Mouse (Mus musculus) T-cell, adult 2 months (primary cell): ENCODE measurements around the gene Lhfpl2.

ENCODE experiments used
- DNase-seq: peaks from one replicate; pipeline ENCODE4 v3.0.0; 2022; ENCODE audit warnings: low spot score

Gene Lhfpl2

DNA sequence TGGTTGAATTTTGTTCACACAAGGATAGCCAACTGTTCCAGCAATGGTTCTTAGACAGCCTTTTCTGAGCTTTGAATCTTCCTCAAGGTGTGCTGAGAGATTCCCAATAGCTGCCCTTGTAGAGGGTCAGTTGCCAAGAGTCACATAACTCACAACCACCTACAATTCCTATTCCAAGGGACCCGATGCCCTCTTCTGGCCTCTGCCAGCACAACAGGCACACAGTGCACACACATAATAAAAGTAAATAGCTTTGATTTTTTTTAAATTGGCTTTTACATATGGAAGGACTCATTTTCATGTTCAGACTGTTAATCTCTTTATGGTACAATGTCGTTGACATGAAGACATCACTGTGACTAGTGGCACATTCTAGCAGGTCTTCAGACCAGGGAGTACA is 155.1 kb downstream of the Lhfpl2 start:
- DNase-seq = no peak

DNA sequence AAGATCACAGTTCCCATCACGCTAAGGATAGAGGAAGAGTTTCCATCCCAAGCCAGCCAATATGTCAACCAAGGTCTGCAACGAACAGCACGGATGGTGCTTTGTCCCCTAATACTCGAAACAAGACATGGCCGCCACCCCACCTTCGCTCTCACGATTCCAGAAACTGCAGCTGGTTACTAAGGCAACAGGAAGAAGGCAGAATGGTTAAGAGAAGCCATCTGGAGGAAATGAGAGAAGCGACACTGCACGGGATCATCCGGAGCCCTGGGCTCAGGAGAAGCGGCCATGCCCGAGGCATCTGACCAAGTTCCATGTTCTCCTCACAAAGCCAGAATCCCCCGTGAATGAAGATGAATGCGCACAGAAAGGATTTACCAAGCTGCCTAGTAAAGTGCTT is 166.0 kb downstream of the Lhfpl2 start:
- no peak for DNase-seq

DNA sequence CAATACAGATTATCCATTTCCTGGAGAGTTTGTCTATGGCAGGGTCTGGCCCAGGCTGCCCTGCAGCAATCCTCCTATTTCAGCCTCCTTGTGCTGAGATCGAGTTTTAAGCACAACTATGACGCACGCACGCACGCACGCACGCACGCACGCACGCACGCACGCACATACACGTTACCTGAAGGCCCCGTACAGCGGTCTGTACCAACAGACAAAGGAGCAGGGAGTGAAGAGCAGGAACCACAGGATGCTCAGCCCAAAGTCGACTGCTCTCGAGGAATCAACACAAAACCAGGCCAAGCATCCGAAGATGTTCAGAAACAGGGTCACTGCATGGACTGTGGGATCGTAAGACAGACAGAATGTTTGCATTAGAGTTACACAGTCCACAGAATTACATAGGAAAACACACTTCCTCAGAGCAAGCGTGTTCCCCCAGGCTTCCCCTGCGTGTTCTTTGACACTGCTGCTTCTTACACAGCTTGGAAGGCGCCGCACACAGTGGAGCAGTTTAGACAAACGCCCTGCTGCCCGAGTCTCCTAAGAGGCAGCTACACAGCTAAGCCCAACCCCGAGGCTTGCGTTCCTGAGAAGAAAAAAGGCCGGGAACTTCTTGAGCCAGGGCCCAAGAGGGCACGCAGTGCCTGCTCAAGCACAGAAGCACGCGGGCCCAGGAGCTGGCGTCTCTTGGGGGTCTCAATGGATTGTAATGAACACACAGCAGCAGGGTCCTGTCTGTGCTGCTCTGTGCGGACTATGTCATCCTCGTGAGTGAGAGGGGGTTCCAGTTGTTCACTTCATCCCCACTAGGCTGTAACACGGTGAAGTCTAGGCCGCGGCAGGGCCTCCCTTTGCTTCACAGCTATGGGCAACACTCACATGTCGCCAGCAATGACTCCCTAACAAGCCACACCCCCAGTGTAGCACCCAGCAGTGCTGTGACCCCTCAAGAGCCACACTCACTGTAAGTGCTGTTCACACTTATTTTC is 167.4 kb downstream of the Lhfpl2 start:
- no peak for DNase-seq

DNA sequence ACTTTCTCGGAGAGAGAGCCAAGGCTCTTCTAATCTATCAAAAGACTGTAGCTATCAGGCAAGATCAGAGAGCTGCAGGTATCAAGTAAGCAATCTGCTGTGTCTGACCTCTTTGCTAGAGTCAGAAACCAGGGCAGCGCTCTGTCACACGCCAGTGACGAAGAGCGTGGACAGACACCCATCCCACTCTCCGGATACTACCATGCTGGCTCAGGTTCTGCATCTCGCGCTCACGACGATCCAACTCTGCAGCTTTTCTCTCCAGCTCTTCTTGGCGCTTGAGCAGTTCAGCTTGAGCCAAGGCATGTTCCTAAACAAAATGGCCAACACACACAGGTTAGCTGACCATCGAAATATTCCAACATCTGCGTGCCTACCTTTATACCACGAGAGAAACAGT is 174.3 kb downstream of the Lhfpl2 start:
- no peak for DNase-seq

DNA sequence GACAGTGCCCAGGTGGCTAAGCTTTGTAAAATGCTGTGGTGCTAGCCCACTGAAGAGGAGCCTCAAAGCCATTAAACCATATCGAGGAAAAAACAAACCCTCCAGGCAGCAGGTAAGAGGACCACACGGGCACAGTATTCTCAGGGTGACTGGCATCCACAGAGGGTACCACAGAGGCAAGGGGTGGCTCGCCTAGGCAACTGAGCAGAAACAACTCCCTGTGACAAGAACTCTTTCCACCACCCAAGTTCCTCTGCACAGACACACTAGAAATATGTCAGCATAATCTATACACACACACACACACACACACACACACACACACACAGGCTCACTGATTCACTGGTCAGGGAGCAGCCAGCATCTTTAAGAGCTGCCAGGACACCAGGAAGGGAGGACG is 181.9 kb downstream of the Lhfpl2 start:
- no peak for DNase-seq

DNA sequence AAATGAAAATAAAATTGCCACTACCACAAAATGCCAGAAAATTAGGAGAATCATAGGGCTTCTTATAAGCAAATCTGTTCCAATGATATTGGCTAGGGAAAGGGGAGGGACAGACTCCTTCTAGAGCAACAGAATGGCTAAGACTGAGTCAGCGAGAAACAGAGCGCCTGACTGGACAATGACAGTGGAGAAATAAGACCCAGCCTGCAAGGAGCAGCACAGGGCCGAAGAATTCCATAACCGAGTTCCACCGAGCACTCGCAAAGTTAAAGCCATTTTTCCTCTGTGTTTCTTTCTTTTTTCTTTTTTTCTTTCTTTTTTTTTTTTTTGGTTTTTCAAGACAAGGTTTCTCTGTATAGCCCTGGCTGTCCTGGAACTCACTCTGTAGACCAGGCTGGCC is 182.5 kb downstream of the Lhfpl2 start:
- DNase-seq = no peak

DNA sequence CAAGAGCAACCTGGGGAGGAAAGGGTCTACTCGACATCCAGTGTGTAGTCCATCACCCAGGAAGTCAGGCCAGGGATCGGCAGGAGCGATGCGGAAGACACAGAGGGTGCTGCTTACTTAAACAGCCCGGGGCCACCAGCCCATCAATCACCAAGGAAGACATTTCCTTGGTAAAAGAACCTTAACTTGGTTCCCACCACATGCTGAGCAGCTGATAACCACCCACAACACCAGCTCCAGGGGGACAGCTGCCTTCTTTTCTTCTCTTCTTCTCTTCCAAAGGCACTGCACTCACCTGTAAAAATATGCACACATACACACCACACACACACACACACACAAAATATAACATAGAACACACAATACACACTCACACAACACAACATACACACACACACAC is 183.3 kb downstream of the Lhfpl2 start:
- DNase-seq = no peak

DNA sequence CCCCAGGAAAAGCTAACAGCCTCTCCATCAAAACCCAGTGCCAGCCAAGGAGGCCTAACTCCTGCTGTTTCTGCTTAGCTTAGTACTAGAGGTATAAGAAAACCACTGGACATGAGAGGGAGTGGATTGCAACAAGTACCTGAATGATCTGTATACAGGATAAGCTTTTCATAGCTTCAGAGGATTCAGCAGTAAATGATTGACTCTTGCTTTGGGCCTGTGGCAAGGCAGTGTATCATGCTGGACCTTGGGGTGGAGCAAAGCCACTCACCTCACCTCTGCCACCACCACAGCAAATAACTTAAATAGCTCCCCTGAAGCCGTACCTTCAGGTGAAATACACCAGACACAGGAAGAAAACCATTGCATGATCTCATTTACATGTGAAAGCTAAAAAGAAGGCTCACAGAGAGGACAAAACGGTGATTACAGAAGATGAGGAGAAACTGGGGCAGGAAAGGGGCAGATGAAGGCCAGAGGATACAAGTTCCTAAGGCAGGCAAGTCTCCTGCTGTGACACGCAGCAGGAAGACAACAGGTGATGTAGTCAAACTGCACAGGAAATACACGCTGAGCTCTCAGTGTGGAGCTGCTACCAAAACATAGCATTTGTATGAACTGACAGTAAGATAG is 184.4 kb downstream of the Lhfpl2 start:
- no peak for DNase-seq

DNA sequence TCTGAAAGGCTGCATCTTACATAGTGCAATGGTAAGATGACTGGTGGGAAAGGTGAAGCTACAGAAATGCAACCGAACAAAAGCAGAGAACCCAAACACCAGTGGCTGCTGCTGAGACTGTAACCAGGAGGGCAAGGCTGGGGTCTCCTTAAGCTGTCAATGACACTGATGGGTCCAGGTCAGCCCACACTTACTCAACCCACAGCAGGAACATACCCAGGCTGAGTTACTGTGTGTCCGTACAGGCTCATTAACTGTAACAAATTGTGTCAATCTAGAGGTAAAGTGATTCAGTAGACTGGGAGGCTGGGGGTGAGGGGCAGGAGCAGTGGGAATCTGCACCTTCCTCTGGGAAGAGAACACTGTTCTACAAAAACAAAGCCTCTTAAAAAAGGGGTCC is 185.3 kb downstream of the Lhfpl2 start:
- no peak for DNase-seq
